Mouse (Mus musculus) thymus, postnatal 10 days (tissue): ENCODE data around the gene Xndc1.
"Not testable (repeated sequence)": the region's sequence is repeated elsewhere in the genome, so short reads cannot be mapped to it uniquely, and the experiment has no call there.

Source experiments
- DNase-seq, 2 experiments: peaks; one replicate each; pipeline ENCODE4 v3.0.0; 2021; ENCODE audit warnings: low spot score in 2 of 2

Xndc1 gene

GRCm38 (mm10) chr7:102065046-102065891, at the start of gene Xndc1, which contains the start of the genes Rnf121 and Xntrpc:
Gene Xndc1 (plus strand): TSS chr7:102065511.
Gene Rnf121 (minus strand): TSS chr7:102065469.
Gene Xntrpc (plus strand): TSS chr7:102065713.
- peak; percentile 88 to 91 for DNase-seq

GRCm38 (mm10) chr7:102016936-102017335, 48.4 kb upstream of the Xndc1 start:
- DNase-seq, result no peak

GRCm38 (mm10) chr7:102017452-102017851, 47.9 kb upstream of the Xndc1 start:
- no peak for DNase-seq

- DNase-seq, result no peak
Observed at GRCm38 (mm10) chr7:102018034-102018433, 47.3 kb upstream of the Xndc1 start.

GRCm38 (mm10) chr7:102018590-102018989, 46.7 kb upstream of the Xndc1 start, which contains the start of gene Il18bp:
Gene Il18bp (minus strand): TSS chr7:102018690.
- DNase-seq, result no peak

GRCm38 (mm10) chr7:102019362-102019761, 45.9 kb upstream of the Xndc1 start:
- no peak for DNase-seq

- not testable (repeated sequence) for DNase-seq
Observed at GRCm38 (mm10) chr7:102020934-102021333, 44.4 kb upstream of the Xndc1 start.

- no peak for DNase-seq
Observed at GRCm38 (mm10) chr7:102023821-102024220, 41.5 kb upstream of the Xndc1 start.

- no peak for DNase-seq
Observed at GRCm38 (mm10) chr7:102025187-102026119, 39.9 kb upstream of the Xndc1 start.

- no peak for DNase-seq
Observed at GRCm38 (mm10) chr7:102034904-102035303, 30.4 kb upstream of the Xndc1 start.

- no peak for DNase-seq
Observed at GRCm38 (mm10) chr7:102035534-102035933, 29.8 kb upstream of the Xndc1 start.

GRCm38 (mm10) chr7:102037318-102037717, 28.0 kb upstream of the Xndc1 start:
- no peak for DNase-seq

- DNase-seq, result no peak
Observed at GRCm38 (mm10) chr7:102042314-102042713, 23.0 kb upstream of the Xndc1 start.

GRCm38 (mm10) chr7:102048524-102048923, 16.8 kb upstream of the Xndc1 start:
- DNase-seq, result peak in 1 of 2 experiments; percentile 18

GRCm38 (mm10) chr7:102061353-102061752, 4.0 kb upstream of the Xndc1 start:
- DNase-seq, result no peak

- no peak for DNase-seq
Observed at GRCm38 (mm10) chr7:102062203-102062602, 3.1 kb upstream of the Xndc1 start.

- no peak for DNase-seq
Observed at GRCm38 (mm10) chr7:102063891-102064290, 1.4 kb upstream of the Xndc1 start.

GRCm38 (mm10) chr7:102064655-102065045, 661 bp upstream of the Xndc1 start:
- peak in 1 of 2 experiments; percentile 11 for DNase-seq

- no peak for DNase-seq
Observed at GRCm38 (mm10) chr7:102066363-102066762, 1.1 kb downstream of the Xndc1 start.

GRCm38 (mm10) chr7:102076714-102077296, 11.5 kb downstream of the Xndc1 start:
- DNase-seq, result peak in 1 of 2 experiments; percentile 55

GRCm38 (mm10) chr7:102078517-102078916, 13.2 kb downstream of the Xndc1 start:
- peak in 1 of 2 experiments; percentile 27 for DNase-seq

- DNase-seq, result no peak
Observed at GRCm38 (mm10) chr7:102080311-102080710, 15.0 kb downstream of the Xndc1 start.
